Mouse (Mus musculus) cerebellum, adult 2 months (tissue): ENCODE data around the gene Hapln2. TPM values are rescaled to one million over a fixed set of nuclear protein-coding genes. Genes with fewer than 3 reads are reported as not detected.

Experiments
- DNase-seq, 2 experiments: peaks; one replicate each; pipeline ENCODE4 v3.0.0; 2021
- H3K27ac ChIP-seq: fragments of 200-500 bp; 2 replicates; pipeline ENCODE4 v1.5.1; 2012; ENCODE audit warnings: low read length, control low read depth, inconsistent platforms; ENCODE audit not compliant: insufficient read depth
- H3K27me3 ChIP-seq: fragments of 200-500 bp; 2 replicates; pipeline ENCODE4 v1.6.1; 2012; ENCODE audit warnings: inconsistent platforms, mild to moderate bottlenecking, low read length, moderate library complexity; ENCODE audit not compliant: control insufficient read depth, insufficient read depth
- H3K4me1 ChIP-seq: fragments of 200-500 bp; 2 replicates; pipeline ENCODE4 v1.6.1; 2011; ENCODE audit warnings: low read length; ENCODE audit not compliant: control insufficient read depth, insufficient read depth
- H3K4me3 ChIP-seq: fragments of 200-500 bp; replicated peaks from 2 replicates; pipeline ENCODE3; 2011; ENCODE audit warnings: mild to moderate bottlenecking, low read depth, low read length, control low read depth; ENCODE audit not compliant: insufficient read depth
- CTCF ChIP-seq: fragments of 200-500 bp; IDR thresholded peaks from 2 replicates; pipeline ENCODE4 v1.5.1; 2011; ENCODE audit warnings: low read depth, mild to moderate bottlenecking, control low read depth, low read length, moderate library complexity, borderline replicate concordance; ENCODE audit not compliant: insufficient read depth
- POLR2A ChIP-seq: fragments of 200-500 bp; IDR thresholded peaks from 2 replicates; pipeline ENCODE4 v1.6.1; 2011; ENCODE audit warnings: low read length, control low read depth, borderline replicate concordance; ENCODE audit not compliant: insufficient read depth
- WGBS: fragments of 180-500 bp; shearing (Covaris S2); methylation state at CpG from one replicate; pipeline ENCODE4 v1.1.7; 2018; 5-methylcytosine and 5-hydroxymethylcytosine counted together
- polyA plus RNA-seq: library from polyadenylated mRNA; depleted of rRNA; stranded (reverse); fragments of >200 nt; gene quantifications from 2 replicates; pipeline ENCODE4 v1.2.3, GENCODE M21; 2012; rRNA removed

Gene Hapln2
- polyA plus RNA-seq, 1 experiment, result 112 TPM

- Histone ChIP-seq H3K27ac (no peak overlapping the region), H3K4me3 (no peak overlapping the region), H3K27me3 (peaks cover 5% of the 10 kb centered on the region), H3K4me1 (peaks cover 7% of the 10 kb centered on the region; the same call in 1 of the 2 replicates)
- no peak for TF ChIP-seq POLR2A
- no peak for TF ChIP-seq CTCF
- DNase-seq, result no peak
- WGBS, result 37% methylated on average over 14 of the region's 14 CpGs
These were observed 53.6 kb downstream of the Hapln2 start for GRCm38 (mm10) chr3:87973593-87974380.

GRCm38 (mm10) chr3:87972776-87973175 lies 54.6 kb downstream of the Hapln2 start:
- no peak overlapping the region for H3K4me3 ChIP-seq
- DNase-seq, result no peak
- 41% methylated on average over 5 of the region's 5 CpGs for WGBS
- no peak overlapping the region for H3K27ac ChIP-seq
- no peak for TF ChIP-seq POLR2A
- no peak for TF ChIP-seq CTCF
- peaks cover 5% of the 10 kb centered on the region for H3K27me3 ChIP-seq
- H3K4me1 ChIP-seq, result peaks cover 7% of the 10 kb centered on the region; the same call in 1 of the 2 replicates

DNA sequence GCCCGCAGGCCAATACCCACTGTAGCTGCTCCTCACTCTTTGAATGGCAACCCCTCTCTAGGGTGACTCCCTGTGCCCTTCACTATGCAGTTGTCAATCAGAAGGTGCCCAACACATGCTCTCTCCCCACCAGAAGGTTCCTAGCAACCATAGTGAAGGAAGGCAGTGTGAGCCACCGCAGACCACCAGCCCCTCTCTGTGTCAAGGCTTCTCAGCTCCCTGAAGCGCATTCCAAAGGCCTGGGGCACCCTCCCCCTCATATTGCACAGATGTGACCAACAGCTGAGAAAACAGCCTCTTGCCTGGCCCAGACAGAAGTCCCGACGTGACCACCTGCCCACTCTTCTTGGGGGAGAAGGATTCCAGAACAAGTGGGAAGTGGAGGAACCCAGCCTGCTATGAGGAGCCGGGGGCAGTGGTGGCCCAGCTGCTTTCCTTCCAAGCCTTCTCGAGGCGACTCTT lies 55.1 kb downstream of the Hapln2 start:
- DNase-seq, result no peak
- no peak overlapping the region for H3K4me3 ChIP-seq
- TF ChIP-seq POLR2A (no peak), CTCF (no peak)
- 26% methylated on average over 8 of the region's 8 CpGs for WGBS
- peaks cover 7% of the 10 kb centered on the region; the same call in 1 of the 2 replicates for H3K4me1 ChIP-seq
- H3K27me3 ChIP-seq, result peaks cover 5% of the 10 kb centered on the region
- H3K27ac ChIP-seq, result no peak overlapping the region

Other genes with a start within 250 kb of the Hapln2 start
- 2.5 and 2.8 TPM in 2 replicates for gene Ntrk1, start 232.4 kb downstream of the Hapln2 start, polyA plus RNA-seq
- 1.3 and 1.4 TPM in 2 replicates for gene Insrr, start 230.6 kb downstream of the Hapln2 start, polyA plus RNA-seq
- 7.4 and 8.5 TPM in 2 replicates for gene Pear1, start 203.3 kb downstream of the Hapln2 start, polyA plus RNA-seq
- gene Sh2d2a, start 180.8 kb downstream of the Hapln2 start, polyA plus RNA-seq, result 0.05 TPM in 2 replicates
- 47.6 and 48.8 TPM in 2 replicates for gene Prcc, start 142.0 kb downstream of the Hapln2 start, polyA plus RNA-seq
- 180 and 194 TPM in 2 replicates for gene Hdgf, start 121.3 kb downstream of the Hapln2 start, polyA plus RNA-seq
- 83.9 and 84.9 TPM in 2 replicates for gene Mrpl24, start 108.1 kb downstream of the Hapln2 start, polyA plus RNA-seq
- 15.2 and 15.9 TPM in 2 replicates for gene Isg20l2, start 97.3 kb downstream of the Hapln2 start, polyA plus RNA-seq
- 46.8 and 49.5 TPM in 2 replicates for gene Rrnad1, start 96.9 kb downstream of the Hapln2 start, polyA plus RNA-seq
- 3.5 and 5.0 TPM in 2 replicates for gene Crabp2, start 78.9 kb downstream of the Hapln2 start, polyA plus RNA-seq
- 2.7 and 3.4 TPM in 2 replicates for gene Nes, start 56.5 kb downstream of the Hapln2 start, polyA plus RNA-seq
- gene Bcan, start 27.4 kb downstream of the Hapln2 start, polyA plus RNA-seq, result 357 and 400 TPM in 2 replicates
- gene Gpatch4, start 15.5 kb upstream of the Hapln2 start, polyA plus RNA-seq, result 11.4 and 14.4 TPM in 2 replicates
- 118 and 120 TPM in 2 replicates for gene Naxe, start 30.9 kb upstream of the Hapln2 start, polyA plus RNA-seq
- not detected in 2 replicates for gene Ttc24, start 50.7 kb upstream of the Hapln2 start, polyA plus RNA-seq
- 0.11 and 0.14 TPM in 2 replicates for gene Iqgap3, start 54.4 kb upstream of the Hapln2 start, polyA plus RNA-seq
- gene Mef2d, start 114.8 kb upstream of the Hapln2 start, polyA plus RNA-seq, result 102 and 116 TPM in 2 replicates
- gene Rhbg, start 227.1 kb upstream of the Hapln2 start, polyA plus RNA-seq, result 0.08 and 0.17 TPM in 2 replicates